Mouse (Mus musculus) neural tube, embryonic 12.5 days (tissue): ENCODE measurements at regions not wholly inside any gene's neighbourhood (a gene's known extent, or its start where the extent isn't known, plus 50 kb on each side); places are given as distances from the start of the nearest gene placed in this dataset.

Experiments
- ATAC-seq: fragments of 200-750 bp; cut with Nextera tagmentation; 2 replicates; pipeline ENCODE4 v1.8.0; 2017; ENCODE audit warnings: low read depth, mild to moderate bottlenecking, moderate TSS enrichment, moderate library complexity; ENCODE audit not compliant: low FRiP score
- H3K27ac ChIP-seq: fragments of 300-500 bp; sonication (generic); 2 replicates; pipeline ENCODE4 v1.5.1; 2016
- H3K27me3 ChIP-seq: fragments of 300-500 bp; sonication (generic); replicated peaks from 2 replicates; pipeline ENCODE4 v1.6.1; 2016; ENCODE audit warnings: mild to moderate bottlenecking
- H3K36me3 ChIP-seq: fragments of 300-500 bp; sonication (generic); 2 replicates; pipeline ENCODE4 v1.6.1; 2016; ENCODE audit warnings: mild to moderate bottlenecking
- H3K4me1 ChIP-seq: fragments of 300-500 bp; sonication (generic); 2 replicates; pipeline ENCODE4 v1.6.1; 2016
- H3K4me2 ChIP-seq: fragments of 300-500 bp; sonication (generic); replicated peaks from 2 replicates; pipeline ENCODE4 v1.6.1; 2016; ENCODE audit warnings: mild to moderate bottlenecking
- H3K4me3 ChIP-seq: fragments of 300-500 bp; sonication (generic); 2 replicates; pipeline ENCODE4 v1.5.1; 2016
- H3K9ac ChIP-seq: fragments of 300-500 bp; sonication (generic); 2 replicates; pipeline ENCODE4 v1.6.1; 2016; ENCODE audit warnings: mild to moderate bottlenecking
- H3K9me3 ChIP-seq: fragments of 300-500 bp; sonication (generic); 2 replicates; pipeline ENCODE4 v1.6.1; 2016; ENCODE audit warnings: mild to moderate bottlenecking
- WGBS: fragments of 180-500 bp; shearing (Covaris S2); methylation state at CpG from one replicate; pipeline ENCODE4 v1.1.7; 2016; 5-methylcytosine and 5-hydroxymethylcytosine counted together

DNA sequence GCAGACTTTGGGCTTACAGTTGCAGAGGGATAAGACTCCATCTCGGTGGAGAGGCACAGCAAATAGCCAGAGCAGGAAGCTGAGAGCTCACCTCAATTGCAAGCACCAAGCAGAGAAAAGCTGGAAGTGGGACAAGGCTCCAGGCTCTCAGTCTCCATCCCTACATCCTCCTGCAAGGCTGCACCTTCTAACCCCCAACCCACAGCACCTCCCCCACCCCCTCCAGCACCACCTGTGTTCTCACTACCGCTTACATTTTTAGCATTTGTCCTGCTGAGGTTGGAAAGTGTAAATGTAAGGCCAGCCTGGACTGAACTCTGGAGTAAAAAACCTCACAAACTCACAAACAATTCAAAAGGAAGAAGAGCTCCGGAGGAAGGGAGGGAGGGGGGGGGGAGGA lies 119.6 kb downstream of the Sox2 start:
- H3K4me3 ChIP-seq, result no peak overlapping the region
- H3K9me3 ChIP-seq, result no peaks in the 10 kb centered on the region
- no peaks in the 10 kb centered on the region for H3K27me3 ChIP-seq
- H3K4me2 ChIP-seq, result no peak overlapping the region
- H3K27ac ChIP-seq, result no peak overlapping the region
- WGBS, result 44% methylated on average over 2 of the region's 3 CpGs
- no peaks in the 10 kb centered on the region for H3K36me3 ChIP-seq
- no peaks in the 10 kb centered on the region for H3K4me1 ChIP-seq
- ATAC-seq, result no peak
- H3K9ac ChIP-seq, result no peak overlapping the region

DNA sequence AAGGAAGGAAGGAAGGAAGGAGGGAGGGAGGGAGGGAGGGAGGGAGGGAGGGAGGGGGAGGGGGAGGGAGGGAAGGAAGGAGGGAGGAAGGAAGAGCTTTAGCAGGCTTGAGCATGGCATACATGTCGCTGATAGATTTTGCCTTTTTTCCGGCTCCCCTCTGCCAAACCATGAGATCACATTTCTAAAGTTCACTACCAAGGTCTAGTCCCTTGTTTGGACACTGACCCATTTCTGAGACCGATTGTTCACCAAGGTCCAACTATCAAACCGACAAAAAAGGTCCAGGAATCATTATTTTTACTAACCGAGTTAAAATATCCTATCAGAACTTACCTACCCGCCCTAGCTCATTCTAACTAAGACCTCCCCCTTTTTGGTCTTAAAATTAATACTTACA lies 120.1 kb downstream of the Sox2 start:
- no peaks in the 10 kb centered on the region for H3K4me1 ChIP-seq
- no peak overlapping the region for H3K27ac ChIP-seq
- 85% methylated on average over 6 of the region's 6 CpGs for WGBS
- no peak overlapping the region for H3K4me2 ChIP-seq
- ATAC-seq, result no peak
- no peaks in the 10 kb centered on the region for H3K9me3 ChIP-seq
- H3K27me3 ChIP-seq, result no peaks in the 10 kb centered on the region
- H3K36me3 ChIP-seq, result no peaks in the 10 kb centered on the region
- H3K4me3 ChIP-seq, result no peak overlapping the region
- H3K9ac ChIP-seq, result no peak overlapping the region

DNA sequence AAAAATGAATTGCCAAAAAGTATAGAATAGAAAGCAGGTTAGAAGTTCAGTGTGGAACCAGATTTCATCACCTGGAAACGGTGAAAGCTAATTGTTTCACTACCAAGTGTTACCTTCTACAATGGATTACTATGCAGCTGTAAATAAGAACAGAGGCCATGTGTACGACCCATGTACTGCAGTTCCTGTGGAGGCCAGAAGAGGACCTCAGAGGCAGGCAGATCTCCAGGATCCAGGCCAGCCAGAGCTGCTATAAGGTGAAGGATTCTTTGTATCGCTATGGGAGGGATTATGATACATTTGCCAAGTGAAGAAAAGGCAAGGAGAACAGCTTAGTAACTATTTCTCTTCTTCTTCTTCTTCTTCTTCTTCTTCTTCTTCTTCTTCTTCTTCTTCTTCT lies 121.8 kb downstream of the Sox2 start:
- ATAC-seq, result no peak
- WGBS, result 91% methylated on average over 3 of the region's 3 CpGs
- H3K27me3 ChIP-seq, result no peaks in the 10 kb centered on the region

DNA sequence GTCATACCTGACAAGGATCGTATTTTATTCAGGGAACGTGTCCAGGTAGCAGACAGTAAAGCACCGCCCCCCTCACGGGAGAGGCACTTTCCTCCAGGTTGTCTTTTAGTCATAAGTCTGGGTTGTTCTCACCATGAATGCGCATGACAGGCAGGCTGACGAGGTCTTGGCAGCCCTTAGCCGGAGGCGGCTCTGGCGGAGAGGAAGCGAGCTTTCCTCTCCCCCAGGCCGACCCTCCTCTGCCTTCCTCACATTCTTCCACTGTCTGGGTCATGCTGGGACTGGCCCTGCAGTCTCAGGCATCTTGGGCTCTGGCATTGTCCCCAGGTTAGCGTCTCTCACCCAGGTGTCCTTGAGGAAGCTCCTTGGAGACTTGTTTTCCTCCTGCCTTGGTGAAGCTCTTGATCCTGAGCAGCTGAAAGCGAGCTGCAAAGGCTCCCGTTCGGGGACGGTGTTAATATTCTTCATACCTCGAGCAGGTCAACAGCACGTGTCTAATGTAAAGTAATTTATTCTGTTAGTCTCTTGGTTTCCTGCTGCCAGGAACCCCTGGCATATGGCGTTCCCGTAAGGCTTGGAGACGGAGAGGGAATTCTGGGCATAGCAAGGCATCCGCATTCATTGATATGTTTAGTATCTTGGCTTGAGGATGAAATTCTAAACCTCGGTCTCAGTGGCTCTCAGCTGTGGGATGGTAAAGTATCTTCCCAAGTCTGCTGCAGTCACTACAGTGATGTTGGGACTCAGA lies 123.6 kb downstream of the Sox2 start:
- Histone ChIP-seq H3K9me3 (no peaks in the 10 kb centered on the region), H3K36me3 (no peaks in the 10 kb centered on the region), H3K4me2 (no peak overlapping the region), H3K4me1 (no peaks in the 10 kb centered on the region), H3K27me3 (no peaks in the 10 kb centered on the region), H3K9ac (no peak overlapping the region), H3K27ac (no peak overlapping the region), H3K4me3 (no peak overlapping the region)
- 43% methylated on average over 23 of the region's 23 CpGs for whole genome bisulfite sequencing
- 0 out of 2 replicates have a peak, but pooled peaks have one; percentile 17 for ATAC-seq

More for the DNA sequence above, 121.8 kb downstream of the Sox2 start:
- H3K4me2 ChIP-seq, result no peak overlapping the region
- H3K4me3 ChIP-seq, result no peak overlapping the region
- no peaks in the 10 kb centered on the region for H3K4me1 ChIP-seq
- no peaks in the 10 kb centered on the region for H3K9me3 ChIP-seq
- no peak overlapping the region for H3K9ac ChIP-seq
- no peaks in the 10 kb centered on the region for H3K36me3 ChIP-seq
- no peak overlapping the region for H3K27ac ChIP-seq

DNA sequence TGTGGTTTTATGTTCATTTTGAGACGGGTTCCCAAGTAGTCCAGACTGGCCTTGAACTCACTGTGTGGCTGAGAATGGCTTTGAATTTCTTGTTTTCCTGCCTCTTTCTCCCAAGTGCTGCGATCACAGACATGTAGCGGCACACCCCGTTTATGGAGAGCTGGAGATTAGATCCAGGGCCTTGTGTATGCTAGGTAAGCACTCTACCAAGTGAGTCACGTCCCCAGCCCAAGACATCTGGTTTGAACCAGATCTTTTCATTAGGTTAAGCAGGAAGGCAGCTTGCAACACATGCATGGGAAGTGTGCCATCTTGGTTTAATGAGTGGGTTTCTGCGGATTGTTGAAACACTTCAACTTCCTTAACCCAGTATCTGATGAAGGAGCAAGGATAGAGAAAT lies 131.6 kb downstream of the Sox2 start:
- Histone ChIP-seq H3K4me3 (no peak overlapping the region), H3K4me2 (no peak overlapping the region), H3K9ac (no peak overlapping the region), H3K4me1 (no peaks in the 10 kb centered on the region), H3K36me3 (no peaks in the 10 kb centered on the region), H3K27me3 (no peaks in the 10 kb centered on the region), H3K9me3 (no peaks in the 10 kb centered on the region), H3K27ac (no peak overlapping the region)
- no peak for ATAC-seq
- WGBS, result 91% methylated on average over 6 of the region's 6 CpGs

DNA sequence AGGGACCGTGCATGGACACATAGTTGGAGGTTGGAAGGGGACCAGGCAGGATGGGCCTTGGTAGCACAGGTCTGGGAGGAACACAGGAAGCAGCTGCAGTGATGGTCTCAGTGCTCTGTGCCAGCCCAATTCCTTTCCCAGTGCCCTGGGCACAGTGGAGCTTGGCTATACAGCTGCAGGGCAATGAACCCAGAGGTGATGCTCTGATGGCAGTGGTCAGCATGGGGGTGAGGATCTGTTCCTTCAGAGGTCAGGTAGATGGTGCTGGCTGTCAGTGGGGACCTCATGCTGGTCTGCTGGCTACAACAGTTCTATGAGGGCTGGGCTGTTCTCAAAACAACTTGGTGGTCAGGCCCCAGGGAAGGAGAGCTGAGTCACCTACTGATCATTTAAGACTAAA lies 133.2 kb downstream of the Sox2 start:
- no peak overlapping the region for H3K9ac ChIP-seq
- no peak overlapping the region for H3K27ac ChIP-seq
- H3K4me3 ChIP-seq, result no peak overlapping the region
- H3K36me3 ChIP-seq, result no peaks in the 10 kb centered on the region
- no peaks in the 10 kb centered on the region for H3K4me1 ChIP-seq
- 90% methylated on average over 1 of the region's 1 CpGs for WGBS
- no peak for ATAC-seq
- no peaks in the 10 kb centered on the region for H3K9me3 ChIP-seq
- no peak overlapping the region for H3K4me2 ChIP-seq
- H3K27me3 ChIP-seq, result no peaks in the 10 kb centered on the region

DNA sequence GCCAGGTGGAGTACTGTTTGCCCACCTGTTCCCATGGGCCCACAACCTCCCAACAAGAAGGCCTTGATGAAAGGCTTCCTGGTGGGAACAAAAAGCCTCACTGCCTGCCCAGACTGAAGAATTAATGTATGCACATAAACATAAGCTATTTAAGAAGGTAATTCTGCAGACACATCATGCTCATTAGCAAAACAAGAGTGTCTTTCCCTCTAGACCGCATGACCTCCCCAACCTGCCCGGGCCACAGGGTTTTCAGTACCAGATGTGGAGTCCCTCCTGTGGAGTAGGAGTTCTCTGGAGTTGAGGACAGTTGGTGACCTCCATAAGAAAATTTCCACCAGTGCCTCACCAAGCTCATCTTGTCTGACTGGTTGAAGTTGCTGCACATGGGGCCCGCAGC lies 137.0 kb downstream of the Sox2 start:
- ATAC-seq, result no peak
- H3K9ac ChIP-seq, result no peak overlapping the region
- H3K27me3 ChIP-seq, result no peaks in the 10 kb centered on the region
- no peaks in the 10 kb centered on the region for H3K36me3 ChIP-seq
- H3K4me2 ChIP-seq, result no peak overlapping the region
- H3K4me1 ChIP-seq, result no peaks in the 10 kb centered on the region
- 78% methylated on average over 3 of the region's 3 CpGs for WGBS
- H3K9me3 ChIP-seq, result no peaks in the 10 kb centered on the region
- no peak overlapping the region for H3K27ac ChIP-seq
- H3K4me3 ChIP-seq, result no peak overlapping the region

DNA sequence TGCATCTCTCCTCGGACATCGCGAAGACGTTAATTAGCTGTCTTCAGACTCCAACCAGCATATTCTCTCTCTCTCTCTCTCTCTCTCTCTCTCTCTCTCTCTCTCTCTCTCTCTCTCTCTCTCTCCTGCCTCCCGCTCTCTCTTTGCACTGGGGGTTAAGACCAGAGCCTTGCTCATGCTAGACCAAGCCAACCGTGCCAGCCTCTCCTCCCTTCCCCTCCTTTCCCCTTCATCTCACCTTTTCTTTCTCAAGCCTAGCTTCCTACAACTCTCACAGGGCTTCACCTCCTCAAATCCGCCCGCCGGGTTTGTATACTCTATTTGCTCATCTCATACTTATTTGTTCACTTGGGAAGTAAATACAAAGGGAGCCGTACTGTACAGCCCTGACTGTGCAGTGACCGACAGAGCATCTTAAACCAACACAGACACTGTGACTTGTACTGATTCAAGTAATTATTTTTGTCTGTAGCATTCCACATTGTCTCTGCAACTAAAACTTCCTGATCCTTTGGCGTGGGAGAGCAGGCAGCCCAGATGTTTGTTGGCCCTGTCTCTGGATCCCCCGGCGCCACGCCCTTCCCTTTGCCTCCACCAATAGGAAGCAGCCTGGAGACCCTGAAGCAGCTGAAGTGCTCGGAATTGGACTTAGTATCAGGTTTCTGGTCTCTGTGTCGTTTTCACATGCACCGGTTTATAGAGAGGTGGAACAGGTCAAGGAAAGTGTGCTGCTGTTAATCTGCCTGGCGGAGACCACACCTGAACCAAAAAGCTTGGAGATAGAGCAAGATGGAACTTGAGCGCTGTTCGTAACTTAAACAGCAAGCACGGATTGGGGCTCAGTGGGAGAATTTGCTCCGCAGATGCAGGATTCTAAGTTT lies 145.1 kb downstream of the Sox2 start:
- ATAC-seq, result peak; percentile 72; the same call in 1 of the 2 replicates
- Histone ChIP-seq H3K36me3 (no peaks in the 10 kb centered on the region), H3K4me3 (peak overlapping the region; percentile 13), H3K27me3 (no peaks in the 10 kb centered on the region; the same call in 1 of the 2 replicates), H3K9me3 (no peaks in the 10 kb centered on the region), H3K4me2 (peak overlapping the region; percentile 57), H3K9ac (no peak overlapping the region), H3K4me1 (peaks cover 12% of the 10 kb centered on the region; the same call in 1 of the 2 replicates), H3K27ac (no peak overlapping the region)
- WGBS, result 24% methylated on average over 23 of the region's 23 CpGs

DNA sequence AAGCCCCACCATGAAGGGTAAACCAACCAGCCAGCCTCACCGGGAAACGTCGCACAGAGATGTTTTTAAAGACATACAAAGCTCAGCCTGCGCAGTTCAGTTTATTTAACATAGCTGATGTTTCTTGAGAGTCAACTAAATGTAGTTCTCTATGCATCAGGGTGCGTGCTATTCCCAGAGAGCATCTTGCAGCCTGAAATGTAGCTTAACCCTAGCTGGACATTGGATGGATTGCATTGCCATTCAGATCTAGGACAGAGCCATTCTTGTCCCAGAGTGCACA lies 145.7 kb downstream of the Sox2 start:
- 11% methylated on average over 5 of the region's 5 CpGs for WGBS
- no peak overlapping the region for H3K9ac ChIP-seq
- no peak for ATAC-seq
- H3K27ac ChIP-seq, result no peak overlapping the region
- H3K9me3 ChIP-seq, result no peaks in the 10 kb centered on the region
- no peaks in the 10 kb centered on the region for H3K36me3 ChIP-seq
- peak overlapping the region; percentile 13; the same call in 1 of the 2 replicates for H3K4me3 ChIP-seq
- peak overlapping the region; percentile 57 for H3K4me2 ChIP-seq
- peaks cover 12% of the 10 kb centered on the region; the same call in 1 of the 2 replicates for H3K4me1 ChIP-seq
- no peaks in the 10 kb centered on the region; the same call in 1 of the 2 replicates for H3K27me3 ChIP-seq

DNA sequence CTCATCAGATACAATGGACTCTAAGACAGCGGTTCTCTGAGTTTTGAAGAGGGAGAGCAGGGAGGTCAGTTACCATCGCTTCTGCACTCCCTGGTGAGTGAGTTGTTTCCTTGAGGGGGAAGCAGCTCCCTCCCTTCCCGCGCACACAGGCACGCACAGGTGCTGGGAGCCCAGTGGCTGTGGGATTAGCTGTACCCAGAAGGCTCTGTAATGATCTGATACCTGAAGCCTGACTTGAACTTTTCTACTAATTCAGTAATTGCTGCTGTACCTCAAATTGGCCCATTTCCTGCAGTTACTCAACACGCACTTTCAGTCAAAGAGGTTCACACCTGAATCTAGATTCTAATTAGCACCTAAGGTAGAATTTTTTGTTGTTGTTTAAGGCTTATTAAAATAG lies 158.6 kb downstream of the Sox2 start:
- ATAC-seq, result no peak
- H3K27ac ChIP-seq, result no peak overlapping the region
- no peak overlapping the region for H3K4me2 ChIP-seq
- no peak overlapping the region for H3K4me3 ChIP-seq
- H3K27me3 ChIP-seq, result peaks cover 6% of the 10 kb centered on the region; the same call in 1 of the 2 replicates
- 27% methylated on average over 6 of the region's 6 CpGs for WGBS
- no peaks in the 10 kb centered on the region for H3K9me3 ChIP-seq
- peaks cover 7% of the 10 kb centered on the region; the same call in 1 of the 2 replicates for H3K4me1 ChIP-seq
- no peaks in the 10 kb centered on the region for H3K36me3 ChIP-seq
- no peak overlapping the region for H3K9ac ChIP-seq

DNA sequence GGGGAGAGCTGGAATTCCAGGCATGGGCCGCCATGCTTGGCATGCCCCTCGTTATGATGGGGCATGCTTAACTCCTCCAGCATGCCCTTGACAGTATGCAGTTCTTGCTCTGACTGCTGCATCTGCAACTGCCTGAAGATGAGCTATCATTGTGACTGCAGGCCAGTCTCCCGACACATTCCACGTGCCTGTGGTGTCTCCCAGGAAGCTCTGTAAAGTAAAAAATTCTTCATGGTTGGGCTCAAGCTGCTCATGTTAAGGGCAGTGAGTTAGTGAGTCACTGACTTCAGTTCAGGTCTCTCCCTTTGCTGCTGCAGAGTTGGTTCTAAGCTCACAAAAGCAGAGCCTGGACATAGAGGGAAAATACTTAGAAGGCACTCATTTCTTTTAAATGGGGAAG lies 161.5 kb downstream of the Sox2 start:
- peaks cover 6% of the 10 kb centered on the region; the same call in 1 of the 2 replicates for H3K27me3 ChIP-seq
- H3K4me1 ChIP-seq, result peaks cover 7% of the 10 kb centered on the region; the same call in 1 of the 2 replicates
- no peaks in the 10 kb centered on the region for H3K9me3 ChIP-seq
- ATAC-seq, result no peak
- H3K4me3 ChIP-seq, result no peak overlapping the region
- no peak overlapping the region for H3K9ac ChIP-seq
- H3K27ac ChIP-seq, result no peak overlapping the region
- H3K36me3 ChIP-seq, result no peaks in the 10 kb centered on the region
- WGBS, result 77% methylated on average over 4 of the region's 4 CpGs
- H3K4me2 ChIP-seq, result no peak overlapping the region

DNA sequence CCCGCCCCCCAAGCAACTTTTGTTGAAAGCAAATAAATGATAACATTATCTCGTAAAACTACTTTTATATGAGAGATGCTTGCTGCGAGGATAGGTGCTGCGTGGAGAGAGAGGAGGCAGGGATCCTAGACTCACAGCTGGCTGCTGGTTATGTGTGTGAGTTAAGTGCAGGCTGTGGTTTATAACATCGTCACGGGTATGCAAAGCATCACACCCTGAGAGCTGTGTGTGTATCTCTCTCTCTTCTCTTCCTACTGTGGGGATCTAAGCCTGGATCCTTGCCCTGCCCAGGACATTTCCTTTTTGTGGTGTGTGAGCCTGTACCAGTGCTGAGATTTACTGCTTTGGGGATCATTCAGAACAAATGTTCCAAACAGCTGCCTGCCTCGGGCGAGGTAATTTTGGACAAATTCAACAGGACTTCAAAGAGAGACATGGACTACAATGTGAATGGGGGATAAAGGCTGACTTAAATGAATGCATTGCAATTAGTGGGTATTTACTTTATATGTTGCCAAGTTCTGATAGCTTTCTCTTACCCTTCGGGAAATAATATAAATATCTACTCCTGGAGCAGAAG lies 162.9 kb downstream of the Sox2 start:
- 23% methylated on average over 9 of the region's 9 CpGs for WGBS
- Histone ChIP-seq H3K4me2 (no peak overlapping the region), H3K27me3 (peaks cover 6% of the 10 kb centered on the region; the same call in 1 of the 2 replicates), H3K9ac (no peak overlapping the region), H3K9me3 (no peaks in the 10 kb centered on the region), H3K36me3 (no peaks in the 10 kb centered on the region), H3K4me1 (peaks cover 7% of the 10 kb centered on the region; the same call in 1 of the 2 replicates), H3K4me3 (no peak overlapping the region), H3K27ac (no peak overlapping the region)
- peak; percentile 61 for ATAC-seq
